Mouse (Mus musculus): ENCODE data around the gene Epha8. TPM values are rescaled to one million over a fixed set of nuclear protein-coding genes. Genes with fewer than 3 reads are reported as not detected.
A peak's percentile ranks its signal among the peaks of the same experiment; 100 is the strongest.

Gene Epha8
- total and polyA plus RNA-seq, 3 experiments: 0.08 TPM; not detected in 2

DNA sequence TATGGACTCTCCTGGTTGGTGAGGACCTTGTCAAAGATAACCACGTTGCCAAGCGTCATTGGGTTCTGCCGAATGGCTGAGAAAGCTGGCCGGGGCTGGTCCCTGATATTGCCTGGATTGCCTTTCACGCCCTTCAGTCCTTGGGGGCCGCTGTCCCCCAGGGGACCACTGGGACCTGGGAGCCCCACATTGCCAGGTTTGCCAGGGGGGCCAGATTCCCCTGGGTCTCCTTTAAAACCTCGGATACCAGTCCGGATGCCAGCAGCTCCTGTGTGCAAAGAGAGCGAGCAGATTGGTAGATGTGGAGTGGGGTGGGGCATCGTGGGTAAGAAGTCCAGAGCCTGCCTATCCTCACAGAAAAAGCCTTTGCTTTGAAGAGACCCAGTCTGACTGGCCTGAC is 60.2 kb downstream of the Epha8 start:
- TF ChIP-seq POLR2A (IDR thresholded peaks at IDR 0.05; ENCODE audit: insufficient read depth, low read depth, low read length) (no peak), EP300 (IDR thresholded peaks at IDR 0.05; ENCODE audit: insufficient read depth, low read depth, low read length) (no peak), CTCF (IDR thresholded peaks at IDR 0.05) (no peak)
- no peak overlapping the region for H3K4me3 ChIP-seq
- intact Hi-C loops (cut with DNase I): no loop called here
- DNase-seq: peak; percentile 13 to 22
- H3K27me3 ChIP-seq (ENCODE audit: control insufficient read depth, insufficient read depth, low read length): no peaks in the 10 kb centered on the region; the same call in 1 of the 2 replicates
- no peak overlapping the region for H3K27ac ChIP-seq
- WGBS: 35% methylated on average over 10 of the region's 10 CpGs
- H3K9ac ChIP-seq (ENCODE audit: low read depth, low read length): no peak overlapping the region
- no peaks in the 10 kb centered on the region for H3K4me1 ChIP-seq (ENCODE audit: control insufficient read depth, insufficient read depth, low read length)
- no peaks in the 10 kb centered on the region for H3K79me2 ChIP-seq (replicated peaks; ENCODE audit: control insufficient read depth, insufficient read depth, low read length)
- H3K36me3 ChIP-seq (ENCODE audit: control insufficient read depth, insufficient read depth, low read length): no peaks in the 10 kb centered on the region

DNA sequence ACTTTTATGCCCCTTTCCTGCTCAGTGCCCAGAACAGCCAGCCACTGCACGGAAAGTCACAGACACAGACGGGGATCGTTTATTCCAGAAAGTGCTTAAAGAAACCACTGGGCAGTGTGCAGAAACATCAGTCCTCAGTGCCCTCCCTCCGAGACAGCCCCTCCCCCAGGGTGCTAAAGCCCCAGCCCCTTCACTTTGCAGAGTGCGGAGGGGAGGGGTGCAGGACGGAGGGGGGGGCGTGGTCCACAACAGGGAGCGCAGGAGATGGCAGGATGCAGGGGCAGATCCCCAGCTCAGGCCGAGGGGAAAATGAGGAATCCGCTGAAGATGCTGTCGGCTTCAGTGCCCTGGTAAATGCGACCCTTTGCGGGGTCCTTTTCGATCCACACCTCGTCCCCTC is 60.8 kb downstream of the Epha8 start:
- H3K27me3 ChIP-seq (ENCODE audit: control insufficient read depth, insufficient read depth, low read length): no peaks in the 10 kb centered on the region; the same call in 1 of the 2 replicates
- no peak overlapping the region for H3K27ac ChIP-seq
- no peaks in the 10 kb centered on the region for H3K79me2 ChIP-seq (replicated peaks; ENCODE audit: control insufficient read depth, insufficient read depth, low read length)
- TF ChIP-seq CTCF (IDR thresholded peaks at IDR 0.05) (no peak), EP300 (IDR thresholded peaks at IDR 0.05; ENCODE audit: insufficient read depth, low read depth, low read length) (no peak), POLR2A (IDR thresholded peaks at IDR 0.05; ENCODE audit: insufficient read depth, low read depth, low read length) (0 out of 2 replicates have a peak, but pooled peaks have one; percentile 14)
- no peaks in the 10 kb centered on the region for H3K36me3 ChIP-seq (ENCODE audit: control insufficient read depth, insufficient read depth, low read length)
- intact Hi-C loops (cut with DNase I): no loop called here
- peak; percentile 36 to 44 for DNase-seq
- WGBS: 6% methylated on average over 15 of the region's 15 CpGs
- H3K9ac ChIP-seq (ENCODE audit: low read depth, low read length): no peak overlapping the region
- H3K4me1 ChIP-seq (ENCODE audit: control insufficient read depth, insufficient read depth, low read length): no peaks in the 10 kb centered on the region
- H3K4me3 ChIP-seq: no peak overlapping the region

DNA sequence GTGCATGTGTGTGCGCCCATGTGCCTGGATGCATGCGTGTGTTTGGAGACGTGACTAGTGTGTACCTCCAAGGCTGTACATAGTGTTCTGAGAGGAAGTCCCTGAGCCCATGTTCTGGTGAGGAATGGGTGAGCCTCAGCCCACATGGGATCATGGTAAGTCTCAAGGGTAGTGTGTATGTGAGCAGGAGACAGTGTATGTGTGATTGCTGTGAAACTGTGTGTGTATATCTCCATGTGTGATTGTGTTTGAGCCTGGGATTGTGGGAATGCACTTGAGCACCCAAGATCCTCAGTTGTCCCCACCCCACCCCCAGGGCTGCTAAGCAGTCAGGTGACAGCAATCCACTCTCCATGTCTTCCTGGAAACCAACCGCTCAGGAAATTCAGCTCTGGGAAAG is 61.8 kb downstream of the Epha8 start:
- intact Hi-C loops (cut with DNase I): loop anchor here (1.0 kb wide), 1 partner anchor 177 kb away; no protein-coding TSS in a partner anchor
- Histone ChIP-seq H3K4me1 (ENCODE audit: control insufficient read depth, insufficient read depth, low read length) (no peaks in the 10 kb centered on the region), H3K79me2 (replicated peaks; ENCODE audit: control insufficient read depth, insufficient read depth, low read length) (no peaks in the 10 kb centered on the region), H3K4me3 (no peak overlapping the region), H3K9ac (ENCODE audit: low read depth, low read length) (no peak overlapping the region), H3K36me3 (ENCODE audit: control insufficient read depth, insufficient read depth, low read length) (no peaks in the 10 kb centered on the region), H3K27me3 (ENCODE audit: control insufficient read depth, insufficient read depth, low read length) (peaks cover 1% of the 10 kb centered on the region; the same call in 1 of the 2 replicates), H3K27ac (no peak overlapping the region)
- peak in 1 of 2 experiments; percentile 20 for DNase-seq
- TF ChIP-seq POLR2A (IDR thresholded peaks at IDR 0.05; ENCODE audit: insufficient read depth, low read depth, low read length) (0 out of 2 replicates have a peak, but pooled peaks have one; percentile 9), CTCF (IDR thresholded peaks at IDR 0.05) (no peak)
- 56% methylated on average over 4 of the region's 4 CpGs for WGBS

DNA sequence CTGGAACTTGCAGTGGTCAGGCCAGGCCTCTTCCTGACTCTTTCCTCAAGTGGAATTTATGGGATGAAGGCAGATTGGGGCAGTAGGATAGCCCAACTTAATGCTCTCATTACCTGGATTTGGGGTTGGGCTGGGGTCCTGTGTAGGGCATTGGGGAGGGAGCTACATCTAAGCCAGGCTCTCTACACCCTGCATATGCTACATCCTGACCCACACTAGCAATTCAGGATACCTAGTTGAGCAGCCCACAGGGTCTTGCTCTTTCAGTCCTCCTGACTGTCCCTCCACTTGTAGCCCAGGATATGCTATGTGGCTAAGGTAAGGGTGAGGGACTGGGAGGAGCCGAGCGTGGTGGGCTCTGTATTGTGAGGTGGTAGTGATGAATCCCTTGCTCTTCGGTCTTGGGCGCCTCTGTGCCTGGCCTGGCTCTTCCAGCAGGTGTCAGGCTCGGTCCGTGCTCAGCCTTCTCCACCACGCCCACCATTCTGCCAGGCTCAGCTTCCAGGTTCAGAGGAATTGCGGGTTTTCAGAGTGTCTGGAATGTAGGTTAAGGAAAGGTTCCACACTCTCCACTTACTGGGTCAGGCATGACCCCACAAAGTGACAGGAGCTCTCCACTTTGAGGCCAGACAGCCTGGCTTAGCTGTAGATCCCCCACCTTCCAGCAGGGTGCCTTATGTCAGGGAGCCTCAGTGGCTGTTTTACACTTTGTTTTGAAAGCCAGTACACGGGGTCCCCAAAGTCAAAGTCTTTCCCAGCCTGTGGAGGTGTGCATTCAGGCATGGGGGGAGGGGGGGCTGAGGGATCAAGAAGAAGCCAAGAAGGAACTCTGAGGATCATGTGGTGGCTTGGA is 62.7 kb downstream of the Epha8 start:
- intact Hi-C loops (cut with DNase I): loop anchor here (1.0 kb wide), 1 partner anchor 178 kb away; no protein-coding TSS in a partner anchor
- H3K79me2 ChIP-seq (replicated peaks; ENCODE audit: control insufficient read depth, insufficient read depth, low read length): no peaks in the 10 kb centered on the region
- WGBS: 4% methylated on average over 9 of the region's 9 CpGs
- peak; percentile 42 to 53 for DNase-seq
- H3K9ac ChIP-seq (ENCODE audit: low read depth, low read length): no peak overlapping the region
- no peaks in the 10 kb centered on the region for H3K4me1 ChIP-seq (ENCODE audit: control insufficient read depth, insufficient read depth, low read length)
- H3K27ac ChIP-seq: no peak overlapping the region
- peak; percentile 67 for TF ChIP-seq CTCF (IDR thresholded peaks at IDR 0.05)
- no peak for TF ChIP-seq POLR2A (IDR thresholded peaks at IDR 0.05; ENCODE audit: insufficient read depth, low read depth, low read length)
- no peak for TF ChIP-seq EP300 (IDR thresholded peaks at IDR 0.05; ENCODE audit: insufficient read depth, low read depth, low read length)
- H3K4me3 ChIP-seq: no peak overlapping the region
- peaks cover 1% of the 10 kb centered on the region; the same call in 1 of the 2 replicates for H3K27me3 ChIP-seq (ENCODE audit: control insufficient read depth, insufficient read depth, low read length)
- no peaks in the 10 kb centered on the region for H3K36me3 ChIP-seq (ENCODE audit: control insufficient read depth, insufficient read depth, low read length)

DNA sequence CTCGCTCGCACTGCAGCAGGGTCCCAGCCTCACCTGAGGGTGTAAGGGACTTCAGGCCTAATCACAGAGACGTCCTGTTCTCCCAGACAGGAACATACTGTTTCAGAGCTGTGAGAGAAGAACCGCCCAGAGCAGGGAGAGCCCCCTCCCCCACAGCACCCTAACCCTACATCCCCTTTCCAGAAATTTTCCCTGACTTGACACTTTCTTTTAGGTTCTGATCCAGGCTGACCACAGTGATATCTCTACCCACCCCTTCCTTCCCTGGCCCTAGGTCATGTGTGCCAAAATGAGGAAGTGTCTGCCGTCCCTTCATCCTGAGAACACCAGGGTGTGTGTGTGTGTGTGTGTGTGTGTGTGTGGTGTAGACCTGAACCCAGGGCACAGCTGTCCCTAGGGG is 63.8 kb downstream of the Epha8 start, which contains the start of gene C1qc:
Gene C1qc, minus strand, starts transcription at position 255 of the 400 bp plus-strand sequence.
- peak within 1 kb of the TSS; percentile 20; the same call in 1 of the 2 replicates for H3K27ac ChIP-seq
- intact Hi-C loops (cut with DNase I): no loop called here
- no peaks in the 10 kb centered on the region for H3K4me1 ChIP-seq (ENCODE audit: control insufficient read depth, insufficient read depth, low read length)
- peak; percentile 44 for TF ChIP-seq POLR2A (IDR thresholded peaks at IDR 0.05; ENCODE audit: insufficient read depth, low read depth, low read length)
- no peak for TF ChIP-seq CTCF (IDR thresholded peaks at IDR 0.05)
- TF ChIP-seq EP300 (IDR thresholded peaks at IDR 0.05; ENCODE audit: insufficient read depth, low read depth, low read length): peak; percentile 42; the same call in 1 of the 2 replicates
- WGBS: 47% methylated on average over 5 of the region's 5 CpGs
- no peaks in the 10 kb centered on the region for H3K79me2 ChIP-seq (replicated peaks; ENCODE audit: control insufficient read depth, insufficient read depth, low read length)
- no peaks in the 10 kb centered on the region for H3K36me3 ChIP-seq (ENCODE audit: control insufficient read depth, insufficient read depth, low read length)
- no peak within 1 kb of the TSS for H3K4me3 ChIP-seq
- peaks cover 1% of the 10 kb centered on the region; the same call in 1 of the 2 replicates for H3K27me3 ChIP-seq (ENCODE audit: control insufficient read depth, insufficient read depth, low read length)
- peak within 1 kb of the TSS; percentile 42; the same call in 1 of the 2 replicates for H3K9ac ChIP-seq (ENCODE audit: low read depth, low read length)
- peak; percentile 28 to 57 for DNase-seq

Measured in heart, adult 2 months (tissue).